Comparison of ENCODE assay signal across 18 mouse cellular contexts in genomic region chr5:74591413-74591812, GRCm38 (mm10). TPM values are rescaled to one million over a fixed set of nuclear protein-coding genes. Genes with fewer than 3 reads are reported as not detected.
DNase-seq lines count a peak whose midpoint lies in the region; ATAC-seq and TF ChIP-seq lines count a peak whose summit lies in the region.
"Had no signal": no experiment of that assay in that cellular context is flagged by ENCODE, and none has a peak within 500 bp of the region (broad histone marks: within the 10 kb centered on the region; RNA-seq: fewer than 3 reads in every experiment).

No protein-coding gene starts in this region.

- no peaks in the 10 kb centered on the region for H3K4me1 ChIP-seq in hindbrain, postnatal 0 days (ENCODE audit: insufficient read depth, low read length)
- H3K4me1 ChIP-seq in hindbrain, embryonic 16.5 days (ENCODE audit: control insufficient read depth, insufficient read depth, low read depth, low read length): no peaks in the 10 kb centered on the region
- H3K4me1 ChIP-seq in midbrain, embryonic 14.5 days (ENCODE audit: control insufficient read depth, insufficient read depth, low read length): no peaks in the 10 kb centered on the region
- no peaks in the 10 kb centered on the region for H3K4me1 ChIP-seq in midbrain, embryonic 16.5 days (ENCODE audit: control insufficient read depth, insufficient read depth, low read length)
- H3K4me1 ChIP-seq: hindbrain, embryonic 13.5 days; midbrain, embryonic 15.5 days; stomach, embryonic 15.5 days had no signal

- peak; percentile 57 for TF ChIP-seq CTCF in hindbrain, postnatal 0 days (IDR thresholded peaks at IDR 0.05; ENCODE audit: low read depth)

- H3K36me3 ChIP-seq in hindbrain, postnatal 0 days (ENCODE audit: insufficient read depth, low read length): peaks cover 40% of the 10 kb centered on the region; the same call in 1 of the 2 replicates
- peaks cover 30% of the 10 kb centered on the region for H3K36me3 ChIP-seq in hindbrain, embryonic 16.5 days (ENCODE audit: control insufficient read depth, insufficient read depth, low read length)
- peaks cover 65% of the 10 kb centered on the region for H3K36me3 ChIP-seq in midbrain, embryonic 14.5 days (ENCODE audit: control insufficient read depth, insufficient read depth, low read length)
- H3K36me3 ChIP-seq in midbrain, embryonic 16.5 days (ENCODE audit: control insufficient read depth, insufficient read depth, low read length): peaks cover 28% of the 10 kb centered on the region

- no peak for ATAC-seq in hindbrain, postnatal 0 days
- ATAC-seq in hindbrain, embryonic 16.5 days: no peak
- no peak for ATAC-seq in midbrain, embryonic 14.5 days (ENCODE audit: low FRiP score, low TSS enrichment)
- ATAC-seq in midbrain, embryonic 16.5 days: no peak
- ATAC-seq: midbrain, embryonic 15.5 days had no signal

- H3K4me3 ChIP-seq in hindbrain, postnatal 0 days (ENCODE audit: low read length): no peak overlapping the region
- no peak overlapping the region for H3K4me3 ChIP-seq in hindbrain, embryonic 16.5 days (ENCODE audit: low read length)
- H3K4me3 ChIP-seq in midbrain, embryonic 14.5 days (replicated peaks; ENCODE audit: low read depth, low read length): no peak overlapping the region
- H3K4me3 ChIP-seq in midbrain, embryonic 16.5 days (ENCODE audit: low read depth, low read length): no peak overlapping the region
- H3K4me3 ChIP-seq: embryonic facial prominence, embryonic 12.5 days; hindbrain, embryonic 13.5 days; midbrain, embryonic 15.5 days; stomach, embryonic 15.5 days had no signal

- H3K9me3 ChIP-seq in hindbrain, postnatal 0 days (ENCODE audit: low read length): no peaks in the 10 kb centered on the region
- no peaks in the 10 kb centered on the region for H3K9me3 ChIP-seq in hindbrain, embryonic 16.5 days (ENCODE audit: control insufficient read depth, low read length)
- no peaks in the 10 kb centered on the region for H3K9me3 ChIP-seq in midbrain, embryonic 14.5 days (ENCODE audit: control insufficient read depth, low read length)
- no peaks in the 10 kb centered on the region for H3K9me3 ChIP-seq in midbrain, embryonic 16.5 days (replicated peaks; ENCODE audit: control insufficient read depth, low read length, poor library complexity, severe bottlenecking)
- H3K9me3 ChIP-seq: embryonic facial prominence, embryonic 12.5 days; hindbrain, embryonic 13.5 days; midbrain, embryonic 15.5 days; stomach, embryonic 15.5 days had no signal

- H3K4me2 ChIP-seq in hindbrain, postnatal 0 days (ENCODE audit: low read depth, low read length): no peak overlapping the region
- no peak overlapping the region for H3K4me2 ChIP-seq in hindbrain, embryonic 16.5 days (ENCODE audit: low read length)
- no peak overlapping the region for H3K4me2 ChIP-seq in midbrain, embryonic 14.5 days (ENCODE audit: low read length)
- H3K4me2 ChIP-seq in midbrain, embryonic 16.5 days (ENCODE audit: low read length): no peak overlapping the region
- H3K4me2 ChIP-seq: embryonic facial prominence, embryonic 12.5 days; hindbrain, embryonic 13.5 days; midbrain, embryonic 15.5 days; stomach, embryonic 15.5 days had no signal

- H3K9ac ChIP-seq in hindbrain, postnatal 0 days (replicated peaks; ENCODE audit: low read length): no peak overlapping the region
- H3K9ac ChIP-seq in hindbrain, embryonic 16.5 days (ENCODE audit: low read depth, low read length): no peak overlapping the region
- no peak overlapping the region for H3K9ac ChIP-seq in midbrain, embryonic 14.5 days (replicated peaks; ENCODE audit: low read length)
- H3K9ac ChIP-seq in midbrain, embryonic 16.5 days (ENCODE audit: low read depth, low read length): no peak overlapping the region
- H3K9ac ChIP-seq: embryonic facial prominence, embryonic 12.5 days; hindbrain, embryonic 13.5 days; midbrain, embryonic 15.5 days; stomach, embryonic 15.5 days had no signal

- H3K27ac ChIP-seq in hindbrain, postnatal 0 days: no peak overlapping the region
- no peak overlapping the region for H3K27ac ChIP-seq in hindbrain, embryonic 16.5 days (ENCODE audit: low read depth, low read length)
- no peak overlapping the region for H3K27ac ChIP-seq in midbrain, embryonic 14.5 days (replicated peaks; ENCODE audit: low read depth, low read length)
- no peak overlapping the region for H3K27ac ChIP-seq in midbrain, embryonic 16.5 days (ENCODE audit: low read length)
- H3K27ac ChIP-seq: embryonic facial prominence, embryonic 12.5 days; hindbrain, embryonic 13.5 days; midbrain, embryonic 15.5 days; stomach, embryonic 15.5 days had no signal

- H3K27me3 ChIP-seq in hindbrain, postnatal 0 days (ENCODE audit: insufficient read depth, low read length): no peaks in the 10 kb centered on the region
- H3K27me3 ChIP-seq in hindbrain, embryonic 16.5 days (replicated peaks; ENCODE audit: control insufficient read depth, insufficient read depth, low read length): no peaks in the 10 kb centered on the region
- H3K27me3 ChIP-seq in midbrain, embryonic 14.5 days (ENCODE audit: control insufficient read depth, insufficient read depth, low read length): no peaks in the 10 kb centered on the region
- H3K27me3 ChIP-seq in midbrain, embryonic 16.5 days (ENCODE audit: control insufficient read depth, insufficient read depth, low read depth, low read length): no peaks in the 10 kb centered on the region
- H3K27me3 ChIP-seq: embryonic facial prominence, embryonic 12.5 days; hindbrain, embryonic 13.5 days; midbrain, embryonic 15.5 days; stomach, embryonic 15.5 days had no signal

- DNase-seq in embryo, embryonic 10.5 days (ENCODE audit: low spot score): peak; percentile 24
- DNase-seq in embryo, embryonic 10 days (ENCODE audit: low spot score): no peak
- peak; percentile 36 for DNase-seq in hindbrain, postnatal 0 days (ENCODE audit: low spot score)
- DNase-seq in midbrain, embryonic 14.5 days: peak; percentile 26
- DNase-seq in thymus, postnatal 10 days (ENCODE audit: low spot score in 2 of 2): no peak
- DNase-seq in right cerebral cortex, adult 2 months (ENCODE audit: low spot score in 2 of 2): no peak
- DNase-seq: cerebellum, adult 9-11 months; gastrocnemius, postnatal 25 days; heart, postnatal 10 days; kidney, adult 2 months; kidney, postnatal 25 days; thymus, postnatal 14 days had no signal

- 97% methylated on average over 5 of the region's 5 CpGs for WGBS in hindbrain, postnatal 0 days
- WGBS in hindbrain, embryonic 16.5 days: 96% methylated on average over 5 of the region's 5 CpGs
- 94% methylated on average over 5 of the region's 5 CpGs for WGBS in midbrain, embryonic 14.5 days
- 92% methylated on average over 5 of the region's 5 CpGs for WGBS in midbrain, embryonic 16.5 days

RNA-seq across cellular contexts. Expression of gene Fip1l1, which starts 56.2 kb away (rescaled TPM):
- 34.8 and 47.4 TPM in 2 replicates for total RNA-seq in hindbrain, postnatal 0 days (2014; rRNA removed)
- polyA plus RNA-seq in hindbrain, postnatal 0 days (2015; fragmentation: Nextera tagmentation; extraction: Ambion mirVana): 66.2 and 67.7 TPM in 2 replicates
- polyA plus RNA-seq in hindbrain, embryonic 16.5 days (2015; fragmentation: Nextera tagmentation; extraction: Ambion mirVana): 64.9 and 71.4 TPM in 2 replicates
- 54.8 and 75.0 TPM in 2 replicates for polyA plus RNA-seq in midbrain, embryonic 14.5 days (2014; fragmentation: Nextera tagmentation; extraction: Ambion mirVana)
- polyA plus RNA-seq in midbrain, embryonic 16.5 days (2015; fragmentation: Nextera tagmentation; extraction: Ambion mirVana): 69.6 and 79.4 TPM in 2 replicates

RNA-seq across cellular contexts. Expression of gene Scfd2, which starts 59.9 kb away (rescaled TPM):
- 29.7 and 35.1 TPM in 2 replicates for total RNA-seq in hindbrain, postnatal 0 days (2014; rRNA removed)
- 17.3 and 18.9 TPM in 2 replicates for polyA plus RNA-seq in hindbrain, postnatal 0 days (2015; fragmentation: Nextera tagmentation; extraction: Ambion mirVana)
- 20.1 and 20.9 TPM in 2 replicates for polyA plus RNA-seq in hindbrain, embryonic 16.5 days (2015; fragmentation: Nextera tagmentation; extraction: Ambion mirVana)
- polyA plus RNA-seq in midbrain, embryonic 14.5 days (2014; fragmentation: Nextera tagmentation; extraction: Ambion mirVana): 16.7 and 18.4 TPM in 2 replicates
- polyA plus RNA-seq in midbrain, embryonic 16.5 days (2015; fragmentation: Nextera tagmentation; extraction: Ambion mirVana): 18.1 and 21.5 TPM in 2 replicates

Comparison
In these comparisons a context has a peak if more than half of its experiments do, and no peak if none do; other contexts are left out.
1. DNase-seq: peak in embryo, embryonic 10.5 days (single experiment), hindbrain, postnatal 0 days (single experiment) and midbrain, embryonic 14.5 days (single experiment); none in embryo, embryonic 10 days (single experiment), thymus, postnatal 10 days (0 of 2) and right cerebral cortex, adult 2 months (0 of 2).